Mouse (Mus musculus) MEL (cell line): Measurements from ENCODE around the gene G430095P16Rik. TPM values are rescaled to one million over a fixed set of nuclear protein-coding genes. Genes with fewer than 3 reads are reported as not detected.

ENCODE experiments used
- DNase-seq: peaks from one replicate; pipeline ENCODE4 v3.0.0; 2011; ENCODE audit warnings: low read depth, low spot score
- H3K27ac ChIP-seq: 2 replicates; pipeline ENCODE4 v1.5.1; 2012; ENCODE audit warnings: low read depth, mild to moderate bottlenecking, control low read depth, low read length, moderate library complexity; ENCODE audit not compliant: control insufficient read depth
- H3K27me3 ChIP-seq, 2 experiments: fragments of 150-350 bp in 1 of 2; sonication (generic) in 1 of 2; 2 replicates each; pipeline ENCODE4 v1.6.1; 2012; ENCODE audit warnings: low read length in 2 of 2, mild to moderate bottlenecking in 2 of 2, improper control_type of control experiment in 1 of 2, moderate library complexity in 1 of 2; ENCODE audit not compliant: insufficient read depth in 2 of 2, control insufficient read depth in 1 of 2
- H3K36me3 ChIP-seq, 2 experiments: 2 replicates each; pipeline ENCODE4 v1.6.1; 2012 to 2014; ENCODE audit warnings: low read length in 2 of 2, improper control_type of control experiment in 1 of 2, inconsistent platforms in 1 of 2, mild to moderate bottlenecking in 1 of 2; ENCODE audit not compliant: insufficient read depth in 2 of 2, control insufficient read depth in 1 of 2
- H3K4me1 ChIP-seq, 2 experiments: fragments of 150-350 bp in 1 of 2; sonication (generic) in 1 of 2; 2 replicates each; pipeline ENCODE4 v1.6.1; 2012; ENCODE audit warnings: low read length in 2 of 2, improper control_type of control experiment in 1 of 2, mild to moderate bottlenecking in 1 of 2; ENCODE audit not compliant: insufficient read depth in 2 of 2, control insufficient read depth in 1 of 2
- H3K4me3 ChIP-seq, 2 experiments: fragments of 150-350 bp in 1 of 2; sonication (generic) in 1 of 2; 2 replicates each; pipeline ENCODE4 v1.5.1; 2012; ENCODE audit warnings: low read depth in 2 of 2, low read length in 2 of 2, mild to moderate bottlenecking in 2 of 2, moderate library complexity in 2 of 2, control low read depth in 1 of 2, improper control_type of control experiment in 1 of 2; ENCODE audit not compliant: control insufficient read depth in 1 of 2, insufficient read depth in 1 of 2
- H3K79me2 ChIP-seq: 2 replicates; pipeline ENCODE4 v1.6.1; 2012; ENCODE audit warnings: mild to moderate bottlenecking, low read length, moderate library complexity; ENCODE audit not compliant: control insufficient read depth, poor library complexity, insufficient read depth
- H3K9ac ChIP-seq: 2 replicates; pipeline ENCODE4 v1.6.1; 2012; ENCODE audit warnings: low read depth, mild to moderate bottlenecking, control low read depth, low read length, moderate library complexity; ENCODE audit not compliant: control insufficient read depth, poor library complexity, severe bottlenecking
- H3K9me3 ChIP-seq: fragments of 150-350 bp; sonication (generic); replicated peaks from 2 replicates; pipeline ENCODE4 v1.6.1; 2012; ENCODE audit warnings: mild to moderate bottlenecking, low read length, improper control_type of control experiment, moderate library complexity; ENCODE audit not compliant: insufficient read depth
- GABPA ChIP-seq: IDR thresholded peaks from 2 replicates; pipeline ENCODE4 v1.6.1; 2012; ENCODE audit warnings: low read depth, mild to moderate bottlenecking, inconsistent platforms, low read length, improper control_type of control experiment, moderate library complexity
- JUND ChIP-seq: IDR thresholded peaks from 2 replicates; pipeline ENCODE4 v1.6.1; 2011; ENCODE audit warnings: low read depth, mild to moderate bottlenecking, improper control_type of control experiment, low read length
- KAT2A ChIP-seq: conservative IDR thresholded peaks from 2 replicates; pipeline ENCODE4 v1.6.1; 2012; ENCODE audit warnings: low read depth, low read length, improper control_type of control experiment, inconsistent platforms
- MAFK ChIP-seq: IDR thresholded peaks from 2 replicates; pipeline ENCODE4 v1.6.1; 2011; ENCODE audit warnings: low read depth, mild to moderate bottlenecking, low read length, improper control_type of control experiment, borderline replicate concordance
- MAX ChIP-seq: IDR thresholded peaks from 2 replicates; pipeline ENCODE4 v1.6.1; 2011; ENCODE audit warnings: low read length, improper control_type of control experiment
- MAZ ChIP-seq: IDR thresholded peaks from 2 replicates; pipeline ENCODE4 v1.6.1; 2012; ENCODE audit warnings: low read depth, mild to moderate bottlenecking, inconsistent platforms, low read length, improper control_type of control experiment
- MEF2A ChIP-seq: IDR thresholded peaks from 2 replicates; pipeline ENCODE4 v1.6.1; 2014; ENCODE audit warnings: low read depth, mild to moderate bottlenecking, inconsistent platforms, low read length, improper control_type of control experiment; ENCODE audit not compliant: poor library complexity, insufficient replicate concordance, severe bottlenecking; ENCODE audit errors: extremely low read depth
- MXI1 ChIP-seq: IDR thresholded peaks from 2 replicates; pipeline ENCODE4 v1.6.1; 2011; ENCODE audit warnings: mild to moderate bottlenecking, low read depth, low read length, improper control_type of control experiment
- NELFE ChIP-seq: IDR thresholded peaks from 2 replicates; pipeline ENCODE4 v1.6.1; 2011; ENCODE audit warnings: low read depth, low read length, improper control_type of control experiment
- POLR2AphosphoS5 ChIP-seq: IDR thresholded peaks from 2 replicates; pipeline ENCODE4 v1.6.1; 2012; ENCODE audit warnings: low read depth, borderline replicate concordance, mild to moderate bottlenecking, inconsistent platforms, low read length, moderate library complexity, mixed read lengths
- RAD21 ChIP-seq: IDR thresholded peaks from 2 replicates; pipeline ENCODE4 v1.6.1; 2011; ENCODE audit warnings: mild to moderate bottlenecking, low read depth, low read length, improper control_type of control experiment
- RCOR1 ChIP-seq: IDR thresholded peaks from 2 replicates; pipeline ENCODE4 v1.6.1; 2012; ENCODE audit warnings: low read depth, mild to moderate bottlenecking, inconsistent platforms, low read length, improper control_type of control experiment
- SIN3A ChIP-seq: IDR thresholded peaks from 2 replicates; pipeline ENCODE4 v1.6.1; 2012; ENCODE audit warnings: low read length, improper control_type of control experiment, inconsistent platforms
- TBP ChIP-seq: IDR thresholded peaks from 2 replicates; pipeline ENCODE4 v1.8.0; 2011; ENCODE audit warnings: low read depth, low read length, improper control_type of control experiment
- TCF12 ChIP-seq: IDR thresholded peaks from 2 replicates; pipeline ENCODE4 v1.6.1; 2014; ENCODE audit warnings: low read depth, mild to moderate bottlenecking, inconsistent platforms, low read length, improper control_type of control experiment, moderate library complexity
- UBTF ChIP-seq: IDR thresholded peaks from 2 replicates; pipeline ENCODE4 v1.6.1; 2012; ENCODE audit warnings: low read depth, mild to moderate bottlenecking, inconsistent platforms, low read length, improper control_type of control experiment, moderate library complexity, borderline replicate concordance; ENCODE audit not compliant: insufficient read depth
- USF2 ChIP-seq, 2 experiments: IDR thresholded peaks; 2 replicates each; pipeline ENCODE4 v1.6.1; 2011 to 2012; ENCODE audit warnings: improper control_type of control experiment in 2 of 2, low read length in 2 of 2, borderline replicate concordance in 1 of 2, inconsistent platforms in 1 of 2, low read depth in 1 of 2, mild to moderate bottlenecking in 1 of 2; ENCODE audit not compliant: insufficient read depth in 1 of 2
- ZC3H11A ChIP-seq: IDR thresholded peaks from 2 replicates; pipeline ENCODE4 v1.6.1; 2012; ENCODE audit warnings: low read depth, mild to moderate bottlenecking, inconsistent platforms, low read length, improper control_type of control experiment
- ZKSCAN1 ChIP-seq: IDR thresholded peaks from 2 replicates; pipeline ENCODE4 v1.6.1; 2012; ENCODE audit warnings: low read depth, mild to moderate bottlenecking, inconsistent platforms, low read length, improper control_type of control experiment, moderate library complexity
- polyA plus RNA-seq, 2 experiments: library from polyadenylated mRNA; stranded (reverse) in 1 of 2; unstranded in 1 of 2; fragments of >175 nt in 1 of 2; fragments of >200 nt in 1 of 2; gene quantifications; 2 replicates each; pipeline versions ENCODE4 v1.2.1 to v1.2.4; 2012; ENCODE audit warnings: low replicate concordance in 2 of 2, low read depth in 1 of 2; ENCODE audit not compliant: insufficient read length in 2 of 2, insufficient read depth in 1 of 2, missing spikeins in 1 of 2
- total RNA-seq: library from RNA; depleted of rRNA; stranded (reverse); fragments of 300-350 nt; gene quantifications from 2 replicates; pipeline ENCODE4 v1.2.3, GENCODE M21; 2012

G430095P16Rik gene
- total and polyA plus RNA-seq, 3 experiments: 5.6 to 17.1 TPM; not detected in 1

- TF ChIP-seq UBTF (no peak), NELFE (no peak), MAFK (no peak), RAD21 (no peak)
Observed at GRCm38 (mm10) chr8:84765629-84766028, 42.8 kb downstream of the G430095P16Rik start (continued).

GRCm38 (mm10) chr8:84766422-84766821 lies 43.6 kb downstream of the G430095P16Rik start:
- peaks cover 0 to 8% of the 10 kb centered on the region in 2 experiments; a peak in 1 of 4 replicates for H3K36me3 ChIP-seq
- no peaks in the 10 kb centered on the region for H3K4me1 ChIP-seq
- H3K79me2 ChIP-seq: no peaks in the 10 kb centered on the region
- H3K27me3 ChIP-seq: no peaks in the 10 kb centered on the region
- no peak for DNase-seq
- H3K27ac ChIP-seq: no peak overlapping the region
- no peak overlapping the region for H3K9ac ChIP-seq
- no peaks in the 10 kb centered on the region for H3K9me3 ChIP-seq
- no peak overlapping the region for H3K4me3 ChIP-seq
- TF ChIP-seq MAX (no peak), UBTF (no peak), GABPA (no peak), USF2 (IDR thresholded peaks at IDR 0.05; ENCODE audit: borderline replicate concordance in 1 of 2, insufficient read depth in 1 of 2, low read depth in 1 of 2, low read length in 2 of 2) (no peak), RAD21 (no peak), JUND (no peak), KAT2A (no peak), MAZ (no peak), SIN3A (no peak), POLR2AphosphoS5 (no peak), ZKSCAN1 (no peak), MXI1 (no peak), MEF2A (no peak), TCF12 (no peak), TBP (no peak), ZC3H11A (no peak), RCOR1 (no peak)

GRCm38 (mm10) chr8:84767221-84767620 lies 44.4 kb downstream of the G430095P16Rik start:
- Histone ChIP-seq H3K27ac (no peak overlapping the region), H3K27me3 (no peaks in the 10 kb centered on the region), H3K36me3 (peaks cover 0 to 10% of the 10 kb centered on the region in 2 experiments; a peak in 1 of 4 replicates), H3K9me3 (no peaks in the 10 kb centered on the region), H3K9ac (no peak overlapping the region)
- TF ChIP-seq NELFE: no peak
- TF ChIP-seq SIN3A: no peak
- TF ChIP-seq, all 39 proteins: peak for 0
- no peak overlapping the region for H3K4me3 ChIP-seq
- no peaks in the 10 kb centered on the region for H3K79me2 ChIP-seq
- no peaks in the 10 kb centered on the region for H3K4me1 ChIP-seq
- no peak for DNase-seq
